Mouse (Mus musculus) regulatory T cell (primary cell): ENCODE data around the gene Gm20736.
"Not testable (repeated sequence)": the region's sequence is repeated elsewhere in the genome, so short reads cannot be mapped to it uniquely, and the experiment has no call there.

Source experiments
- in situ Hi-C: fragments of 300-600 bp; cut with MboI, MseI; formaldehyde crosslinking; loops from one replicate; pipeline ENCODE4 v1.15.1; 2025; ENCODE audit warnings: high pct_unique_total_duplicates

The Gm20736 gene

DNA sequence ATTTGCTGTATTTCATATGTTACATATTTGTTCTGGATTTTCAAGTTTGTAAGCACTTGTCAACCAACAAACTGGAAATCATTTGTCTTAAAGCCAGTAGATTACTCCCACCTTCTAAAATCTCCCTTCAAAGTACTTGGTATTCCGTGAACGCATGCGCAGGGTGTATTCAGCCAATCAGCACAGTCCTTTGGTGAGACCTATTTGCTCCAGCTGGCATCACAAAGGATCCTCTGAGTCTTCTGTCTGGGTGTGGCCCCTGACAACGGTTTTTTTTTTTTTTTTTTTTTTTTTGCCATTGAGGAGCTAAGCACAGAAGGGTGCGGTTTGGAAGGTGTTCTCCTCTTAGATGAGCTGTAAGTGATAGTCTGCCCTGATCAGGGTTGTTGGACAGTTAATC, at the start of gene Gm20736:
TSS of gene Gm20736 (plus strand) at position 301 of the 400 bp plus-strand sequence.
- in situ Hi-C loops, result not testable (repeated sequence)
